22 mouse cellular contexts compared by ENCODE assay signal in the genomic region with DNA sequence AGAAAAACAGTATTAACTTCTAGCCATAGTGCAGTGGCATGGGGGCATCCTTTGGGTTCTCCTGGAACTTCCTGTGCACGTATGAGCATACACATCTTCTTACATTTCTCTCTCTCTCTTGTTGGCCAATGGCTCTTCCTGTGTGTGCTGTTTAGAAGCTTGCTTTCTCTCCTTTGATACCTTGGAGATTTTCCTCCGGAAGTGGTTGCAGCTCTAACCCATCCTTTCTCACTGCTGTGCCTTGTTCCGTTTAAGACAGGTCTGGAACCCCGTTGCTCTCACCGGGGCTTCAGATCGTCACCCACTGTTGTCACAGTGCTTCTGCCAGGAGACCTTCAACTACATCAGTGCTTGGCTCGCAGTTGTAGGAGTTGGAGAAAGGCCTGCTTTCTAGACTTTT. TPM values are rescaled to one million over a fixed set of nuclear protein-coding genes. Genes with fewer than 3 reads are reported as not detected.
"Had no signal": no experiment of that assay in that cellular context is flagged by ENCODE, and none has a peak within 500 bp of the region (broad histone marks: within the 10 kb centered on the region; RNA-seq: fewer than 3 reads in every experiment).

No protein-coding gene starts in this region.

- H3K27ac ChIP-seq: kidney, embryonic 15.5 days; left cerebral cortex, adult 2 months; liver, embryonic 13.5 days; macrophage; neural tube, embryonic 12.5 days; neural tube, embryonic 15.5 days; stomach, embryonic 15.5 days had no signal

- ATAC-seq: lung, postnatal 0 days had no signal

- H3K4me1 ChIP-seq: neural tube, embryonic 12.5 days; neural tube, embryonic 15.5 days; stomach, embryonic 15.5 days had no signal

- H3K4me3 ChIP-seq: kidney, embryonic 15.5 days; left cerebral cortex, adult 2 months; liver, embryonic 13.5 days; megakaryocyte, embryonic 14.5 days; neural tube, embryonic 12.5 days; neural tube, embryonic 15.5 days; stomach, embryonic 15.5 days had no signal

- H3K9me3 ChIP-seq: kidney, embryonic 15.5 days; liver, embryonic 13.5 days; megakaryocyte, embryonic 14.5 days; neural tube, embryonic 12.5 days; neural tube, embryonic 15.5 days; stomach, embryonic 15.5 days had no signal

- H3K27me3 ChIP-seq: kidney, embryonic 15.5 days; liver, embryonic 13.5 days; megakaryocyte, embryonic 14.5 days; neural tube, embryonic 12.5 days; neural tube, embryonic 15.5 days; stomach, embryonic 15.5 days had no signal

- DNase-seq: kidney, adult 11 months; kidney, adult 8-10 months; kidney, postnatal 10 days; kidney, postnatal 36 days; layer of hippocampus, postnatal 36 days; liver, embryonic 13.5 days; lung, embryonic 14.5 days; midbrain, embryonic 14.5 days; right cerebral cortex, adult 18-20 months; right cerebral cortex, postnatal 14 days; right cerebral cortex, postnatal 4 days; thymus, postnatal 36 days had no signal

RNA-seq across cellular contexts. Expression of a gene that starts 36.4 kb away (rescaled TPM):
- total RNA-seq: liver, adult 2 months had no signal
- polyA plus RNA-seq: liver, adult 2 months; macrophage; midbrain, embryonic 11.5 days had no signal
